Mouse (Mus musculus) kidney, adult 2 months (tissue): ENCODE results near the gene Vwa8. TPM values are rescaled to one million over a fixed set of nuclear protein-coding genes. Genes with fewer than 3 reads are reported as not detected.
"Not testable (repeated sequence)": the region's sequence is repeated elsewhere in the genome, so short reads cannot be mapped to it uniquely, and the experiment has no call there.

Source experiments
- DNase-seq: peaks from one replicate; pipeline ENCODE4 v3.0.0; 2021
- H3K27ac ChIP-seq: fragments of 200-500 bp; 2 replicates; pipeline ENCODE4 v1.5.1; 2012; ENCODE audit warnings: low read depth, low read length, control low read depth, inconsistent platforms; ENCODE audit not compliant: insufficient read depth
- H3K27me3 ChIP-seq: fragments of 200-500 bp; replicated peaks from 2 replicates; pipeline ENCODE4 v1.6.1; 2012; ENCODE audit warnings: mild to moderate bottlenecking, moderate library complexity, low read length, inconsistent platforms; ENCODE audit not compliant: control insufficient read depth, insufficient read depth
- H3K36me3 ChIP-seq: fragments of 200-500 bp; 2 replicates; pipeline ENCODE4 v1.6.1; 2012; ENCODE audit warnings: mild to moderate bottlenecking, moderate library complexity, low read length, inconsistent platforms; ENCODE audit not compliant: control insufficient read depth, insufficient read depth
- H3K4me1 ChIP-seq: fragments of 200-500 bp; 2 replicates; pipeline ENCODE4 v1.6.1; 2011; ENCODE audit warnings: low read length; ENCODE audit not compliant: control insufficient read depth, insufficient read depth
- H3K4me3 ChIP-seq: fragments of 200-500 bp; 2 replicates; pipeline ENCODE4 v1.5.1; 2011; ENCODE audit warnings: mild to moderate bottlenecking, low read depth, low read length, control low read depth; ENCODE audit not compliant: insufficient read depth
- CTCF ChIP-seq: fragments of 200-500 bp; conservative IDR thresholded peaks from 2 replicates; pipeline ENCODE4 v1.5.1; 2011; ENCODE audit warnings: low read depth, mild to moderate bottlenecking, control low read depth, low read length, moderate library complexity, mixed read lengths; ENCODE audit not compliant: insufficient read depth, insufficient read length
- POLR2A ChIP-seq: fragments of 200-500 bp; IDR thresholded peaks from one replicate; pipeline ENCODE4 v1.6.1; 2011; ENCODE audit warnings: low read depth, low read length, control low read depth
- WGBS: fragments of 180-500 bp; shearing (Covaris S2); methylation state at CpG from one replicate; pipeline ENCODE4 v1.1.7; 2018; 5-methylcytosine and 5-hydroxymethylcytosine counted together
- polyA plus RNA-seq: library from polyadenylated mRNA; depleted of rRNA; stranded (reverse); fragments of >200 nt; gene quantifications from 2 replicates; pipeline ENCODE4 v1.2.3, GENCODE M21; 2012

Vwa8 gene
- polyA plus RNA-seq, 1 experiment = 78.0 TPM

GRCm38 (mm10) chr14:78881563-78881962 is 32.7 kb downstream of the Vwa8 start:
- WGBS = 87% methylated on average over 10 of the region's 10 CpGs
- no peaks in the 10 kb centered on the region for H3K36me3 ChIP-seq
- H3K27me3 ChIP-seq = no peaks in the 10 kb centered on the region
- H3K27ac ChIP-seq = no peak overlapping the region
- no peak for TF ChIP-seq CTCF
- DNase-seq = no peak
- no peak overlapping the region for H3K4me3 ChIP-seq
- H3K4me1 ChIP-seq = no peaks in the 10 kb centered on the region

DNA sequence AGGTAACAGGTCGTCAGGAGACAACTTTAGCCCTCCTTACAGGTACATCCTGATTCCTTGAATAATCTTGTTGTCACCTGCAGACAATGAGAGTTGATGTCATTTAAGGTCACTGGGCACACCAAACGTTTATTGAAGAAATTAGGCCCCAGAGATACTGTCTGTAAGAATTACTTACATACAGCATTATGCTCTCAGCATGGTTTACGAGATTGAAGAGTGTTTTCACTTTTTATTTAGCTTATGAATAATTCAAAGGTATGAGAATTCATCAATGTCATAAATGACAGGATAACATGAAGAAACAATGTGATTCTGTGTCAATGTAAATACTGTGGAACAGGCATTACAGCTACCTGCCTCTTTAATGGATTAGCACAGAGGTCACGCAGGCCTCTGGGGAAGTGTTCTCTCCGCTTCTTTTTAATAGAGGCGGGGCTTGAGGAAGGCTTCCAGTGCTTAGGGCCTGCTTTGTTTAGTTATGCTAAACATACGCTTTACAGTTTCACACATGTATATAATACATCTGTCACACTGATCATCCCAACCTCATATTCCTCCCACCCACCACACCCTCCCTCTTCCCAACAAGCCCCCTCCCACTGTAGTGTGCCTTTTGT is 37.2 kb downstream of the Vwa8 start:
- H3K27me3 ChIP-seq = no peaks in the 10 kb centered on the region
- TF ChIP-seq POLR2A (no peak), CTCF (no peak)
- H3K4me1 ChIP-seq = no peaks in the 10 kb centered on the region
- WGBS = 82% methylated on average over 7 of the region's 7 CpGs
- no peak overlapping the region for H3K27ac ChIP-seq
- no peaks in the 10 kb centered on the region for H3K36me3 ChIP-seq
- H3K4me3 ChIP-seq = no peak overlapping the region
- DNase-seq = no peak

DNA sequence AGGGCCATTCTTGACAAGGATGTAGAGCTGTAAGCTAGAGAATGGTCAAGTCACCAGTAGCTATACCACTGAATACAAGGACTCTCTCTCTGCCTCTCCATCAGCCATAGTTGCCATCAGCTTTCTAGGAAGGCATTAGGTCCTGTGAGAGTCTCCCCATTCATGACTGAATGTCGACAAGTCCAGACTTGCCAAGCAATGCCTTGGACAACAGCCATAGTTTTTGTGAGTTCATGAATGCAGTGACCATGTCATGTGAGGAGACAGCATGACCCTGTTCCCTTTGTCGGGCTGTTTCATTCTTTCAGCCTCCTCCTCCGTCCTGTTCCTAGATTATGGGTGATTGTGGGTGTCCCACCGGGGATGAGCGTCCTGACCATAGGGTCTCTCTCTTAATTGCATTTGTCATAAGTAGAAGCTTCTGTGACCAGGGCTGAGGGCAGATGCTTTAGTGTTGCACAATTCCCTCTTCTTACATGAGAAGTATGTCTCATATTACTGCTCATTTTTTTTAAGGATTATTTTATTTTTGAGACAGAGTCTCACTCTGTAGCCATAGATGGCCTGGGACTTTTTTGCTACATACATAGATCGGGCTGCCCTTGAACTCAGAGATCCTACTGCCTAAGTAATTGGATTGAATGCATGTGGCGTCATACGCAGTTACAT is 37.8 kb downstream of the Vwa8 start:
- no peak overlapping the region for H3K27ac ChIP-seq
- no peak for TF ChIP-seq CTCF
- no peak for TF ChIP-seq POLR2A
- WGBS = 79% methylated on average over 8 of the region's 8 CpGs
- H3K27me3 ChIP-seq = no peaks in the 10 kb centered on the region
- DNase-seq = peak; percentile 31
- no peaks in the 10 kb centered on the region for H3K4me1 ChIP-seq
- H3K4me3 ChIP-seq = no peak overlapping the region
- H3K36me3 ChIP-seq = no peaks in the 10 kb centered on the region

- not testable (repeated sequence) for H3K27me3 ChIP-seq, H3K27ac ChIP-seq, H3K4me3 ChIP-seq, H3K4me1 ChIP-seq, H3K36me3 ChIP-seq, DNase-seq
- 97% methylated on average over 18 of the region's 18 CpGs for WGBS
Measured at GRCm38 (mm10) chr14:78887494-78887893, 38.6 kb downstream of the Vwa8 start.

DNA sequence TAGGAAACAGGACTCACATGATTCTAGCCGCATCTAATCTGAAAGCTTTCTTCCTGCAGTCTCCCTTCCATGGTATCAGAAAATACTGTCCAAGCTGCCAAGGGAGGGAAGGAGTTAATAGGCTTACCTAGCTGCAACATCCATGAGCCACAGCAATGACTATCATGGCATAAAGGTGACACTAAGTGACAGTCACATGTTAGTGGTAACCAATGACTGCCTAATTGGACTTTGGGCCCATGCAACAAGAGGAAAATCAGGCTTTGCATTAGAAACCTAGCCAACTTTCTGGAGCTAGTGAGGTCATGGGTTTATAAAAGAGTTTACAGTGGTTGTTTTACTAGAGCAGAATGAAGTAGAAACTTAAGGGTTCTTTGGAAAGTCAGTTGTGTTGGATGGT is 46.6 kb downstream of the Vwa8 start:
- Histone ChIP-seq H3K36me3 (no peaks in the 10 kb centered on the region), H3K4me1 (peaks cover 6% of the 10 kb centered on the region; the same call in 1 of the 2 replicates), H3K27ac (no peak overlapping the region), H3K27me3 (no peaks in the 10 kb centered on the region), H3K4me3 (no peak overlapping the region)
- TF ChIP-seq CTCF (no peak), POLR2A (no peak)
- peak; percentile 26 for DNase-seq
- 100% methylated on average over 1 of the region's 1 CpGs for WGBS

DNA sequence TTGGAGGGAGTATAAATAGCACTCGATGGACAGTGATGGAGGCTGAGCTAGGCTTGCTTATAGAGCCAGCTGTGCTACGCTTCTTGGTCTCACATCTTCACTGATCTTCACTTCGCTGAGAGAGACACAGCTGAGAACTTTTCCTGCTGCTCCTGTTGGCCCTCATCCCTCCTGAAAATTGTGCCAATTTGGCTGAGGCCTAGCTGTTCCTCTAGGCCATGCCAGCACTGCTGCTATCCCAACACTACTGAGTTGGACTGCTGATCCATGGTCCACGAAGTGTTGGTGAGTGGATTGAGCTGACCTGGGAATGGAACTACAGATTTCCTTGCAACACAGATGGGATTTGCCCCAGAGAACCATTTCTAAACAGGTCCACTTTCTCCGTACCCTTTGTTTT is 47.4 kb downstream of the Vwa8 start:
- DNase-seq = peak; percentile 53
- no peak overlapping the region for H3K27ac ChIP-seq
- 79% methylated on average over 5 of the region's 5 CpGs for WGBS

DNA sequence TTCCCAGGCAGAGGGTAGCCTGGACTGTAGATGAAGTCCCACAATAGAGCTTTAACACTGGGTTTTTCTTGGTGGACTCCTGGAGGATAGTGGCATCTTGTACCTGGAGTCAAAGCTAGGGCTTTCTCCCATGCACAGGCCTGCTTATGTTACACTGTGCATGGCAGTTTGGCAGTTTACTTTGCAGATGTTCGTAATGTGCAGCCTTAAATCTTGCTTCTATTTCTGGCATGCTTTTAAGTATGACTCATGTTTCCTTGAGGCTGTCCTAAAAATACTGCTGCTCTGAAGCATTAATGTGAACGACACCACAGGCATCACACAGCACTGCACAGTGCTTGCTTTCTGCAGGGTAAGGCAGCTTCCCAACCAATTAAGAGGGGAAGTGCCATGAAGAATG is 51.9 kb downstream of the Vwa8 start:
- Histone ChIP-seq H3K36me3 (no peaks in the 10 kb centered on the region), H3K27me3 (no peaks in the 10 kb centered on the region), H3K4me3 (no peak overlapping the region), H3K27ac (no peak overlapping the region), H3K4me1 (no peaks in the 10 kb centered on the region)
- WGBS = 22% methylated on average over 2 of the region's 2 CpGs
- peak; percentile 46 for DNase-seq
- TF ChIP-seq POLR2A (no peak), CTCF (no peak)

More for the DNA sequence above, 47.4 kb downstream of the Vwa8 start:
- Histone ChIP-seq H3K4me3 (no peak overlapping the region), H3K4me1 (peaks cover 6% of the 10 kb centered on the region; the same call in 1 of the 2 replicates), H3K36me3 (no peaks in the 10 kb centered on the region), H3K27me3 (no peaks in the 10 kb centered on the region)
- no peak for TF ChIP-seq POLR2A
- TF ChIP-seq CTCF = no peak
